Mouse (Mus musculus) CH12.LX (cell line): ENCODE data around the gene Cbfb. TPM values are rescaled to one million over a fixed set of nuclear protein-coding genes. Genes with fewer than 3 reads are reported as not detected.

Experiments used
- DNase-seq: peaks from one replicate; pipeline ENCODE4 v3.0.0-alpha.2; 2013; ENCODE audit errors: extremely low read depth
- H3K27ac ChIP-seq: 2 replicates; pipeline ENCODE4 v1.5.1; 2012; ENCODE audit warnings: low read depth, mild to moderate bottlenecking, control low read depth, moderate library complexity; ENCODE audit not compliant: insufficient read depth
- H3K27me3 ChIP-seq: replicated peaks from 2 replicates; pipeline ENCODE3; 2012; ENCODE audit warnings: inconsistent platforms
- H3K36me3 ChIP-seq, 2 experiments: replicated peaks in 1 of 2; 2 replicates each; pipeline versions ENCODE3 to v1.6.1; 2012; ENCODE audit warnings: inconsistent platforms in 1 of 2, low read length in 1 of 2, mild to moderate bottlenecking in 1 of 2, mixed read lengths in 1 of 2, moderate library complexity in 1 of 2; ENCODE audit not compliant: control insufficient read depth in 1 of 2, insufficient read depth in 1 of 2
- H3K4me1 ChIP-seq, 2 experiments: 2 replicates each; pipeline ENCODE4 v1.6.1; 2012; ENCODE audit warnings: inconsistent platforms in 1 of 2, moderate library complexity in 1 of 2; ENCODE audit not compliant: insufficient read depth in 2 of 2, control insufficient read depth in 1 of 2
- H3K4me2 ChIP-seq: 2 replicates; pipeline ENCODE4 v1.6.1; 2012; ENCODE audit warnings: low read depth, mild to moderate bottlenecking, control low read depth; ENCODE audit not compliant: poor library complexity, insufficient read depth, severe bottlenecking
- H3K4me3 ChIP-seq, 3 experiments: fragments of 150-350 bp in 1 of 3; sonication (generic) in 1 of 3; replicated peaks in 1 of 3; 2 replicates each; pipeline versions ENCODE3 to v1.5.1; 2011 to 2012; ENCODE audit warnings: low read depth in 2 of 3, low read length in 2 of 3, mild to moderate bottlenecking in 2 of 3, moderate library complexity in 2 of 3, control low read depth in 1 of 3, improper control_type of control experiment in 1 of 3, inconsistent platforms in 1 of 3, mixed read lengths in 1 of 3; ENCODE audit not compliant: poor library complexity in 1 of 3
- H3K79me2 ChIP-seq: replicated peaks from 2 replicates; pipeline ENCODE4 v1.6.1; 2012; ENCODE audit warnings: mild to moderate bottlenecking, moderate library complexity; ENCODE audit not compliant: control insufficient read depth, poor library complexity, insufficient read depth, severe bottlenecking; ENCODE audit errors: extremely low read depth
- H3K9ac ChIP-seq: 2 replicates; pipeline ENCODE4 v1.6.1; 2012; ENCODE audit warnings: low read depth, mild to moderate bottlenecking, control low read depth, moderate library complexity; ENCODE audit not compliant: insufficient read depth
- H3K9me3 ChIP-seq: replicated peaks from 2 replicates; pipeline ENCODE3; 2012; ENCODE audit warnings: low read length, inconsistent platforms, mixed read lengths
- CTCF ChIP-seq, 2 experiments: IDR thresholded peaks in 1 of 2; conservative IDR thresholded peaks in 1 of 2; 2 replicates each; pipeline ENCODE4 v1.5.1; 2011 to 2012; ENCODE audit warnings: low read depth in 2 of 2, low read length in 2 of 2, improper control_type of control experiment in 1 of 2, inconsistent platforms in 1 of 2, mild to moderate bottlenecking in 1 of 2, moderate library complexity in 1 of 2
- E2F4 ChIP-seq: IDR thresholded peaks from 2 replicates; pipeline ENCODE4 v1.6.1; 2011; ENCODE audit warnings: low read depth, low read length, improper control_type of control experiment; ENCODE audit not compliant: insufficient replicate concordance
- EP300 ChIP-seq: IDR thresholded peaks from 2 replicates; pipeline ENCODE4 v1.6.1; 2011; ENCODE audit warnings: low read length, improper control_type of control experiment
- ETS1 ChIP-seq: conservative IDR thresholded peaks from 2 replicates; pipeline ENCODE4 v1.6.1; 2012; ENCODE audit warnings: low read depth, mild to moderate bottlenecking, inconsistent platforms, low read length, improper control_type of control experiment, moderate library complexity
- GABPA ChIP-seq: IDR thresholded peaks from 2 replicates; pipeline ENCODE4 v1.6.1; 2012; ENCODE audit warnings: low read depth, low read length, improper control_type of control experiment, inconsistent platforms; ENCODE audit not compliant: insufficient replicate concordance
- HCFC1 ChIP-seq: IDR thresholded peaks from 2 replicates; pipeline ENCODE4 v1.6.1; 2012; ENCODE audit warnings: low read depth, mild to moderate bottlenecking, inconsistent platforms, low read length, improper control_type of control experiment
- MAFK ChIP-seq: IDR thresholded peaks from 2 replicates; pipeline ENCODE4 v1.6.1; 2011; ENCODE audit warnings: low read length, improper control_type of control experiment; ENCODE audit not compliant: insufficient replicate concordance
- MAX ChIP-seq: IDR thresholded peaks from 2 replicates; pipeline ENCODE4 v1.6.1; 2011; ENCODE audit warnings: low read length, improper control_type of control experiment
- MXI1 ChIP-seq: IDR thresholded peaks from 2 replicates; pipeline ENCODE4 v1.6.1; 2011; ENCODE audit warnings: mild to moderate bottlenecking, low read depth, low read length, improper control_type of control experiment
- PAX5 ChIP-seq: IDR thresholded peaks from 2 replicates; pipeline ENCODE4 v1.6.1; 2012; ENCODE audit warnings: low read length, inconsistent platforms, mixed read lengths
- POLR2A ChIP-seq: IDR thresholded peaks from 2 replicates; pipeline ENCODE4 v1.6.1; 2011; ENCODE audit warnings: low read depth, mild to moderate bottlenecking, improper control_type of control experiment, low read length
- POLR2AphosphoS2 ChIP-seq: IDR thresholded peaks from 2 replicates; pipeline ENCODE4 v1.6.1; 2011; ENCODE audit warnings: low read depth, low read length, improper control_type of control experiment
- RAD21 ChIP-seq: IDR thresholded peaks from 2 replicates; pipeline ENCODE4 v1.6.1; 2011; ENCODE audit warnings: low read depth, mild to moderate bottlenecking, low read length, improper control_type of control experiment, moderate library complexity
- RCOR1 ChIP-seq: conservative IDR thresholded peaks from 2 replicates; pipeline ENCODE4 v1.6.1; 2012; ENCODE audit warnings: low read depth, mild to moderate bottlenecking, inconsistent platforms, low read length, improper control_type of control experiment
- SIN3A ChIP-seq: IDR thresholded peaks from 2 replicates; pipeline ENCODE4 v1.6.1; 2012; ENCODE audit warnings: low read length, improper control_type of control experiment, inconsistent platforms
- UBTF ChIP-seq: IDR thresholded peaks from 2 replicates; pipeline ENCODE4 v1.6.1; 2012; ENCODE audit warnings: low read depth, mild to moderate bottlenecking, inconsistent platforms, low read length, improper control_type of control experiment, moderate library complexity
- ZC3H11A ChIP-seq: IDR thresholded peaks from 2 replicates; pipeline ENCODE4 v1.6.1; 2012; ENCODE audit warnings: low read depth, mild to moderate bottlenecking, inconsistent platforms, low read length, improper control_type of control experiment
- ZKSCAN1 ChIP-seq: IDR thresholded peaks from 2 replicates; pipeline ENCODE4 v1.6.1; 2012; ENCODE audit warnings: low read depth, inconsistent platforms, low read length, improper control_type of control experiment, borderline replicate concordance
- ZMIZ1 ChIP-seq: IDR thresholded peaks from 2 replicates; pipeline ENCODE4 v1.6.1; 2012; ENCODE audit warnings: low read depth, mild to moderate bottlenecking, inconsistent platforms, low read length, improper control_type of control experiment
- ZNF384 ChIP-seq: IDR thresholded peaks from 2 replicates; pipeline ENCODE4 v1.6.1; 2012; ENCODE audit warnings: low read depth, low read length, improper control_type of control experiment, inconsistent platforms
- dilution Hi-C: fragments of 300-500 bp; cut with MboI; formaldehyde crosslinking; loops from 2 replicates; pipeline ENCODE4 v1.14.3; 2020; ENCODE audit warnings: low sequenced_read_pairs; ENCODE audit not compliant: extremely low pct_unique_long_range_greater_than_20kb, extremely low pct_ligation_motif_present
- in situ Hi-C: fragments of 300-500 bp; cut with MboI; formaldehyde crosslinking; loops from 3 replicates; pipeline ENCODE4 v1.14.3; 2019; ENCODE audit warnings: low sequenced_read_pairs, low pct_ligation_motif_present, low pct_unique_long_range_greater_than_20kb, mixed read lengths
- polyA plus RNA-seq: library from polyadenylated mRNA; unstranded; fragments of >175 nt; gene quantifications from 2 replicates; pipeline ENCODE4 v1.2.1, GENCODE M21; 2012; ENCODE audit warnings: low read depth; ENCODE audit not compliant: insufficient read length
- total RNA-seq, 2 experiments: library from RNA; depleted of rRNA; stranded (reverse); fragments of 300-350 nt in 1 of 2; fragments of >200 nt in 1 of 2; gene quantifications; 2 replicates each; pipeline ENCODE4 v1.2.3; 2012 to 2014

Gene Cbfb
- total and polyA plus RNA-seq, 3 experiments, result 49.7 to 170 (median 97.7) TPM

- Histone ChIP-seq H3K27ac (no peak overlapping the region), H3K27me3 (no peaks in the 10 kb centered on the region), H3K79me2 (no peaks in the 10 kb centered on the region), H3K9ac (no peak overlapping the region), H3K36me3 (no peaks in the 10 kb centered on the region), H3K4me3 (no peak overlapping the region), H3K4me2 (no peak overlapping the region), H3K4me1 (peaks cover 0 to 26% of the 10 kb centered on the region in 2 experiments; a peak in 2 of 4 replicates), H3K9me3 (no peaks in the 10 kb centered on the region)
- no peak for DNase-seq
- dilution Hi-C loops, result no loop called here
- no peak for TF ChIP-seq POLR2AphosphoS2
- no peak for TF ChIP-seq EP300
- TF ChIP-seq ZNF384, result no peak
- no peak for TF ChIP-seq MAFK
- TF ChIP-seq CTCF (conservative IDR thresholded peaks at IDR 0.05 in 1 of 2, IDR thresholded peaks at IDR 0.05 in 1 of 2; ENCODE audit: low read depth in 2 of 2, low read length in 2 of 2), result no peak
- no peak for TF ChIP-seq MAX
- no peak for TF ChIP-seq HCFC1
- no peak for TF ChIP-seq GABPA
- TF ChIP-seq POLR2A, result no peak
- TF ChIP-seq PAX5, result no peak
- in situ Hi-C loops, result no loop called here
Observed at GRCm38 (mm10) chr8:105165191-105165590, 5.3 kb upstream of the Cbfb start.

GRCm38 (mm10) chr8:105167116-105167515 lies 3.4 kb upstream of the Cbfb start:
- H3K9ac ChIP-seq, result no peak overlapping the region
- no peak overlapping the region for H3K27ac ChIP-seq
- no peak overlapping the region for H3K4me2 ChIP-seq
- no peaks in the 10 kb centered on the region for H3K27me3 ChIP-seq
- TF ChIP-seq ETS1 (no peak), UBTF (no peak), ZKSCAN1 (no peak)
- dilution Hi-C loops (no loop called here), in situ Hi-C loops (no loop called here)
- H3K79me2 ChIP-seq, result peaks cover 7% of the 10 kb centered on the region
- no peak for DNase-seq
- H3K4me3 ChIP-seq, result no peak overlapping the region
- H3K4me1 ChIP-seq, result peaks cover 0 to 21% of the 10 kb centered on the region in 2 experiments; a peak in 2 of 4 replicates
- H3K9me3 ChIP-seq, result no peaks in the 10 kb centered on the region
- no peaks in the 10 kb centered on the region for H3K36me3 ChIP-seq

GRCm38 (mm10) chr8:105169582-105169981 lies 892 bp upstream of the Cbfb start:
- Histone ChIP-seq H3K27me3 (no peaks in the 10 kb centered on the region), H3K9me3 (no peaks in the 10 kb centered on the region), H3K27ac (no peak overlapping the region), H3K36me3 (peaks cover 4 to 12% of the 10 kb centered on the region in 2 experiments), H3K9ac (peak overlapping the region; percentile 43), H3K4me2 (peak overlapping the region; percentile 82; the same call in 1 of the 2 replicates), H3K4me1 (peaks cover 4 to 30% of the 10 kb centered on the region in 2 experiments), H3K79me2 (peaks cover 28% of the 10 kb centered on the region), H3K4me3 (peak overlapping the region in 1 of 3 experiments; percentile 37)
- no peak for DNase-seq
- in situ Hi-C loops (no loop called here), dilution Hi-C loops (no loop called here)
- TF ChIP-seq MXI1 (no peak), ZC3H11A (no peak), MAX (no peak), UBTF (no peak), SIN3A (no peak), E2F4 (no peak), RCOR1 (no peak), ZMIZ1 (no peak), RAD21 (no peak)
